Mouse (Mus musculus): Measurements from ENCODE around the gene Plpp3. TPM values are rescaled to one million over a fixed set of nuclear protein-coding genes. Genes with fewer than 3 reads are reported as not detected.

The Plpp3 gene
- polyA plus RNA-seq, 1 experiment = 7.0 TPM

DNA sequence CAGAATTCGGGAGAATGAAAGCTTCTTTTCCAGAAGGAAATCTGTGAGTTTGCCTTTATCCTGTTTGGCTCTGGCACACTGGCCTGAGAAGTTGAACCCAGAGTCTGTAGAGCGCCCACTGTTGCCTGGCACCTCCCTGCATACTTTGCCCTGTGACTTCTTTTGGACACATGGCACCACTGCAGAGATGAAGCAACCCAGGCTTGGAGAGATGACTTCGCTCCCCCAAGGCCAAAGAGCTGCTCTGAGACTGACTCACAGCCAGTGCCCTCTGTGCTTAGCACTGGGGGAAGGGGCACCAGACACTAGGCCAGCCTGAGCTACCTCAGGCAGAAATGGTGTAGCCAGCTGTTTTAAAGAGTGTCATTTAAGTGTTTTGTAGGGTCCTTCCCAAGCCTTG, 63.7 kb downstream of the Plpp3 start:
- Histone ChIP-seq H3K36me3 (ENCODE audit: control insufficient read depth, insufficient read depth) (peaks cover 15% of the 10 kb centered on the region), H3ac (ENCODE audit: control insufficient read depth, insufficient read length, low read depth) (no peak overlapping the region), H3K79me3 (ENCODE audit: low read depth) (no peaks in the 10 kb centered on the region), H3K27me3 (ENCODE audit: control insufficient read depth, insufficient read depth, insufficient read length) (no peaks in the 10 kb centered on the region), H3K79me2 (ENCODE audit: control insufficient read depth, insufficient read depth) (no peaks in the 10 kb centered on the region), H3K4me3 (ENCODE audit: insufficient read depth, poor library complexity, severe bottlenecking) (no peak overlapping the region)
- TF ChIP-seq FOSL1 (IDR thresholded peaks at IDR 0.05; ENCODE audit: insufficient read depth, low read length, poor library complexity, severe bottlenecking) = no peak
- TF ChIP-seq MAX (IDR thresholded peaks at IDR 0.05) = no peak
- TF ChIP-seq USF1 (IDR thresholded peaks at IDR 0.05; ENCODE audit: low read depth) = no peak
- TF ChIP-seq CEBPB (IDR thresholded peaks at IDR 0.05; ENCODE audit: low read depth) = no peak
- no peak for TF ChIP-seq MYOG (IDR thresholded peaks at IDR 0.05; ENCODE audit: control insufficient read depth, extremely low read depth, insufficient read length)
- TF ChIP-seq CTCF (IDR thresholded peaks at IDR 0.05; ENCODE audit: control insufficient read depth, insufficient read depth, insufficient read length) = no peak
- TF ChIP-seq MYOD1 (IDR thresholded peaks at IDR 0.05; ENCODE audit: control insufficient read depth, insufficient read length, low read depth) = no peak

- TF ChIP-seq USF1 (IDR thresholded peaks at IDR 0.05; ENCODE audit: low read depth) = no peak
- TF ChIP-seq CEBPB (IDR thresholded peaks at IDR 0.05; ENCODE audit: low read depth) = no peak
- TF ChIP-seq MYOD1 (IDR thresholded peaks at IDR 0.05; ENCODE audit: control insufficient read depth, insufficient read length, low read depth) = no peak
- no peak for TF ChIP-seq MYOG (IDR thresholded peaks at IDR 0.05; ENCODE audit: control insufficient read depth, extremely low read depth, insufficient read length)
- no peak for TF ChIP-seq FOSL1 (IDR thresholded peaks at IDR 0.05; ENCODE audit: insufficient read depth, low read length, poor library complexity, severe bottlenecking)
- TF ChIP-seq MAX (IDR thresholded peaks at IDR 0.05) = no peak
- no peak for TF ChIP-seq CTCF (IDR thresholded peaks at IDR 0.05; ENCODE audit: control insufficient read depth, insufficient read depth, insufficient read length)
- Histone ChIP-seq H3K36me3 (ENCODE audit: control insufficient read depth, insufficient read depth) (peaks cover 19% of the 10 kb centered on the region), H3K79me3 (ENCODE audit: low read depth) (no peaks in the 10 kb centered on the region), H3ac (ENCODE audit: control insufficient read depth, insufficient read length, low read depth) (no peak overlapping the region), H3K4me3 (ENCODE audit: insufficient read depth, poor library complexity, severe bottlenecking) (no peak overlapping the region), H3K27me3 (ENCODE audit: control insufficient read depth, insufficient read depth, insufficient read length) (no peaks in the 10 kb centered on the region), H3K79me2 (ENCODE audit: control insufficient read depth, insufficient read depth) (no peaks in the 10 kb centered on the region)
Observed at GRCm38 (mm10) chr4:105221256-105221840, 64.2 kb downstream of the Plpp3 start.

GRCm38 (mm10) chr4:105223101-105223924, 66.2 kb downstream of the Plpp3 start:
- TF ChIP-seq FOSL1 (IDR thresholded peaks at IDR 0.05; ENCODE audit: insufficient read depth, low read length, poor library complexity, severe bottlenecking) = no peak
- no peak for TF ChIP-seq MAX (IDR thresholded peaks at IDR 0.05)
- no peak for TF ChIP-seq CTCF (IDR thresholded peaks at IDR 0.05; ENCODE audit: control insufficient read depth, insufficient read depth, insufficient read length)
- TF ChIP-seq USF1 (IDR thresholded peaks at IDR 0.05; ENCODE audit: low read depth) = no peak
- no peak for TF ChIP-seq MYOG (IDR thresholded peaks at IDR 0.05; ENCODE audit: control insufficient read depth, extremely low read depth, insufficient read length)
- no peak for TF ChIP-seq CEBPB (IDR thresholded peaks at IDR 0.05; ENCODE audit: low read depth)
- no peak for TF ChIP-seq MYOD1 (IDR thresholded peaks at IDR 0.05; ENCODE audit: control insufficient read depth, insufficient read length, low read depth)
- no peak overlapping the region for H3ac ChIP-seq (ENCODE audit: control insufficient read depth, insufficient read length, low read depth)
- H3K36me3 ChIP-seq (ENCODE audit: control insufficient read depth, insufficient read depth) = peaks cover 20% of the 10 kb centered on the region
- no peaks in the 10 kb centered on the region for H3K27me3 ChIP-seq (ENCODE audit: control insufficient read depth, insufficient read depth, insufficient read length)
- no peaks in the 10 kb centered on the region for H3K79me3 ChIP-seq (ENCODE audit: low read depth)
- H3K79me2 ChIP-seq (ENCODE audit: control insufficient read depth, insufficient read depth) = no peaks in the 10 kb centered on the region
- no peak overlapping the region for H3K4me3 ChIP-seq (ENCODE audit: insufficient read depth, poor library complexity, severe bottlenecking)

DNA sequence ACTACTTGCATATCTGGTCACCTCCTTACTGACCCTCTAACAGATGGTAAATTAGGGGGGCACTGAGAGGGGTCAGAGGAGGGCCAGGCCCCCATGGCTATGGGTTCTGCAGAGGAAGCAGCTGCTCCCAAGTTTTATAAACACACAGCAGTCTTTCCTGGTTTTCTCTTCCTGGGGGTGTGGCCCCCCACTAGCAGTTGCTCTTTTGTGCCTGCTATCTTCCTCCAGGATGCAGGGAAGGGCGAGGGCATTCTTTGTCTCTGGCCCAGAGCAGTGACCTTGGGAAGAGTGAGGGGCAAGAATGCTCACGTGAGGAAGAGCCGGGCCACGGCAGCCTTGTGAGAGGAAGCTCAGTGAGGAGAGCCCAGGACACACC, 66.8 kb downstream of the Plpp3 start:
- Histone ChIP-seq H3K4me3 (ENCODE audit: insufficient read depth, poor library complexity, severe bottlenecking) (no peak overlapping the region), H3K79me2 (ENCODE audit: control insufficient read depth, insufficient read depth) (no peaks in the 10 kb centered on the region), H3K79me3 (ENCODE audit: low read depth) (no peaks in the 10 kb centered on the region), H3K36me3 (ENCODE audit: control insufficient read depth, insufficient read depth) (peaks cover 20% of the 10 kb centered on the region), H3ac (ENCODE audit: control insufficient read depth, insufficient read length, low read depth) (no peak overlapping the region), H3K27me3 (ENCODE audit: control insufficient read depth, insufficient read depth, insufficient read length) (no peaks in the 10 kb centered on the region)
- TF ChIP-seq USF1 (IDR thresholded peaks at IDR 0.05; ENCODE audit: low read depth) (no peak), FOSL1 (IDR thresholded peaks at IDR 0.05; ENCODE audit: insufficient read depth, low read length, poor library complexity, severe bottlenecking) (no peak), MYOG (IDR thresholded peaks at IDR 0.05; ENCODE audit: control insufficient read depth, extremely low read depth, insufficient read length) (no peak), MYOD1 (IDR thresholded peaks at IDR 0.05; ENCODE audit: control insufficient read depth, insufficient read length, low read depth) (no peak), CEBPB (IDR thresholded peaks at IDR 0.05; ENCODE audit: low read depth) (no peak), CTCF (IDR thresholded peaks at IDR 0.05; ENCODE audit: control insufficient read depth, insufficient read depth, insufficient read length) (no peak), MAX (IDR thresholded peaks at IDR 0.05) (no peak)

DNA sequence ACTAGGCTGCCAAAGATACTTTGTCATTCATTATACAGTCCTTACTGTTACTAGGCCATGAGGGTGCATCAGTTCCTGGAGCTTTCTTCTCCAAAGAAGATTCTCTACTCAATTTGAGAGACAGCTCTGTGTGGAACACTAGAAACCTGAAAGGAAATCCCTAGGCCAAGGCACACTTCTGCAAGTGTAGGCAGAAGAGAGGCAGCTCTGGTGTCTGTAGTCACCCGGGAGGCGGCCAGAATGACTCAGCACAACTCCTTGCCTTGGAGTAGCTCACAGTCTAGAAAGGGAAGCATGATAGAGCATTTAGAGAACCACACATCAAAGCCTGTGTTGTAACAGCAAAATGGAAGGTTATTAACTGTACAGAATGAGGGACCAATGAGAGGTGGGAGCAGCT, 68.4 kb downstream of the Plpp3 start:
- no peaks in the 10 kb centered on the region for H3K79me2 ChIP-seq (ENCODE audit: control insufficient read depth, insufficient read depth)
- no peaks in the 10 kb centered on the region for H3K27me3 ChIP-seq (ENCODE audit: control insufficient read depth, insufficient read depth, insufficient read length)
- H3K36me3 ChIP-seq (ENCODE audit: control insufficient read depth, insufficient read depth) = peaks cover 13% of the 10 kb centered on the region
- no peak overlapping the region for H3ac ChIP-seq (ENCODE audit: control insufficient read depth, insufficient read length, low read depth)
- no peaks in the 10 kb centered on the region for H3K79me3 ChIP-seq (ENCODE audit: low read depth)
- H3K4me3 ChIP-seq (ENCODE audit: insufficient read depth, poor library complexity, severe bottlenecking) = no peak overlapping the region
- TF ChIP-seq MYOD1 (IDR thresholded peaks at IDR 0.05; ENCODE audit: control insufficient read depth, insufficient read length, low read depth) = no peak
- no peak for TF ChIP-seq FOSL1 (IDR thresholded peaks at IDR 0.05; ENCODE audit: insufficient read depth, low read length, poor library complexity, severe bottlenecking)
- no peak for TF ChIP-seq CEBPB (IDR thresholded peaks at IDR 0.05; ENCODE audit: low read depth)
- TF ChIP-seq USF1 (IDR thresholded peaks at IDR 0.05; ENCODE audit: low read depth) = no peak
- no peak for TF ChIP-seq MYOG (IDR thresholded peaks at IDR 0.05; ENCODE audit: control insufficient read depth, extremely low read depth, insufficient read length)
- no peak for TF ChIP-seq CTCF (IDR thresholded peaks at IDR 0.05; ENCODE audit: control insufficient read depth, insufficient read depth, insufficient read length)
- TF ChIP-seq MAX (IDR thresholded peaks at IDR 0.05) = no peak

Data from C2C12 (cell line).